Mouse (Mus musculus) heart, embryonic 13.5 days (tissue): Measurements from ENCODE around the gene Atp5d. TPM values are rescaled to one million over a fixed set of nuclear protein-coding genes. Genes with fewer than 3 reads are reported as not detected.

ENCODE experiments used
- ATAC-seq: fragments of 200-750 bp; cut with Nextera tagmentation; 2 replicates; pipeline ENCODE4 v1.8.0; 2017; ENCODE audit warnings: moderate TSS enrichment; ENCODE audit not compliant: insufficient number of reproducible peaks, low FRiP score, low TSS enrichment; ENCODE audit errors: extremely low read depth
- H3K27ac ChIP-seq: fragments of 300-500 bp; sonication (generic); replicated peaks from 2 replicates; pipeline ENCODE4 v1.5.1; 2015; ENCODE audit warnings: moderate library complexity, mild to moderate bottlenecking, inconsistent platforms
- H3K27me3 ChIP-seq: fragments of 300-500 bp; sonication (generic); replicated peaks from 2 replicates; pipeline ENCODE4 v1.6.1; 2015; ENCODE audit warnings: mild to moderate bottlenecking, inconsistent platforms
- H3K36me3 ChIP-seq: fragments of 300-500 bp; sonication (generic); 2 replicates; pipeline ENCODE4 v1.6.1; 2015; ENCODE audit warnings: mild to moderate bottlenecking, inconsistent platforms
- H3K4me1 ChIP-seq: fragments of 300-500 bp; sonication (generic); 2 replicates; pipeline ENCODE4 v1.6.1; 2015; ENCODE audit warnings: inconsistent platforms
- H3K4me2 ChIP-seq: fragments of 300-500 bp; sonication (generic); 2 replicates; pipeline ENCODE4 v1.6.1; 2015; ENCODE audit warnings: inconsistent platforms, mild to moderate bottlenecking, moderate library complexity
- H3K4me3 ChIP-seq: fragments of 300-500 bp; sonication (generic); 2 replicates; pipeline ENCODE4 v1.5.1; 2015; ENCODE audit warnings: moderate library complexity, mild to moderate bottlenecking, inconsistent platforms
- H3K9ac ChIP-seq: fragments of 300-500 bp; sonication (generic); 2 replicates; pipeline ENCODE4 v1.6.1; 2015; ENCODE audit warnings: inconsistent platforms, mild to moderate bottlenecking, moderate library complexity
- H3K9me3 ChIP-seq: fragments of 300-500 bp; sonication (generic); 2 replicates; pipeline ENCODE4 v1.6.1; 2016; ENCODE audit warnings: inconsistent platforms
- WGBS: fragments of 180-500 bp; shearing (Covaris S2); methylation state at CpG from one replicate; pipeline ENCODE4 v1.1.7; 2015; ENCODE audit warnings: mixed read lengths; 5-methylcytosine and 5-hydroxymethylcytosine counted together
- polyA plus RNA-seq: library from polyadenylated mRNA; unstranded; fragments of >200 nt; fragmentation: Nextera tagmentation; extraction: Ambion mirVana; gene quantifications from 2 replicates; pipeline ENCODE4 v1.2.1, GENCODE M21; 2015

Atp5d gene
- polyA plus RNA-seq, 1 experiment from 2014 or later = 808 TPM

DNA sequence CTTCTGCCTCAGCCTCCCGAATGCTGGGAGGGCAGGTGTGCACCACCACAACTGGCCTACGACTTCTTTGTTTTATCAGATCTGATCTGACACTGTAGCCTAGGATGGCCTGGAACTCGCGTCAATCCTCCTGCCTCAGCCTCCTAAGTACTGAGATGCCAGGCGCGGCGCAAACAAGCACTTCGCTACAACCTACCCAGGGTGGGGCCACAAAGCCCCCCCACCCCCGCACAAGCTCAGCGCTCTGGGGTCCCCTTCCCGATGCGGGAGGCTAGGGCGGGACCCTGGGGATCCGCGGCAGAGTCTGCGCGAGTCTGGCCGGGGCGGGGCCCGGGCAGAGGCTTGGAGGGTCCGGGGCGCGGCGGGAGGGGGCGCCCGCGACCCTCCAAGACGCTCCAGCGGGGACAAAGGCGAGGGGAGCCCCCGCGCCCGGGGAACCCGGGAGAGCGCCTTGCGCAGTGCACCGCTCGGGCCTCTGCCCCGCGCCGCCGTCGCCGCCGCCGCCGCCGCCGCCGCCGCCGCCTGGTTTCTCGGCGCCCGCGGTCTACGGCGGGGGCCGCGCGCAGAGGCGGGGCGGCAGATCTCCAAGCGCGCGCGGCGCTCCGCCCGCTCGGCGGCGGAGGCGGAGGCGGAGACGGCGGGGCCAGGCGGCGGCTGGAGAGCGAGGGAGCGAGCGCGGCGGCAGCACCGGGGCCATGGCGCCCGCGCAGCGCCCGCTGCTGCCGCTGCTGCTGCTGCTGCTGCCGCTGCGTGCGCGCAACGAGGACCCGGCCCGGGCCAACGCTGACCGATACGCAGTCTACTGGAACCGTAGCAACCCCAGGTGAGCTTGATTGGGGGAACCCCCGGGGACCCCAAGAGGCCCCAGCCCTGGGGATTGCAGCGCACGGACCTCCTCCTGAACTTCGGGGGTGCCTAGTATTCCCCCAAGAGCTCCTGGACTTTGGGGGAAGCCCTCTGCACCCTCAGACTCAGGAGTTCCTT, 40.9 kb downstream of the Atp5d start, which contains the start of gene Efna2:
Efna2 (plus strand) TSS at position 415 of the 984 bp plus-strand sequence.
- Histone ChIP-seq H3K4me3 (peak within 1 kb of the TSS; percentile 74), H3K27me3 (peaks cover 8% of the 10 kb centered on the region), H3K4me2 (peak within 1 kb of the TSS; percentile 76), H3K9me3 (no peaks in the 10 kb centered on the region), H3K36me3 (no peaks in the 10 kb centered on the region), H3K27ac (peak within 1 kb of the TSS; percentile 64), H3K4me1 (peaks cover 32% of the 10 kb centered on the region), H3K9ac (peak within 1 kb of the TSS; percentile 90)
- 1% methylated on average over 79 of the region's 106 CpGs for WGBS
- ATAC-seq = 0 out of 2 replicates have a peak, but pooled peaks have one; percentile 19

DNA sequence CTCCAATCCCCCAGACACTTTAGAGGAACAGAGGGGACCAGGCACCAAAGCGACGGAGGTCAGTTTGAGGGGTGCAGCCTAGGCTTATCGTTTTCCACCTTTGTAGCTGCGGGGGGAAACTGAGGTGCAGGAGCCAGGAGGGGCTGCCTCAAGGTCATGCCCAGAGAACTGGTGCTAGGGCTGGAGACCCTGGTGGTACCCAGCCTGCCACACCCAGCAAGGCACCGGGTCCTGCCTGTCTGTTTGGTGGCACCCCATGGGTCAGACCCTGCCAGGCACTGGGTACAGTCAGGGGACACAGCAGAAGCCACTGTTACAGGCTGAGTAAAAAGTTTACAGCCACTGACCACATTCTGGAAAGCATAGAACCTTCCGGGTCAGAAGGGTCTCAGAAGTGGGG, 41.9 kb downstream of the Atp5d start:
- Histone ChIP-seq H3K27ac (no peak overlapping the region), H3K9ac (peak overlapping the region; percentile 90), H3K4me2 (peak overlapping the region; percentile 76), H3K36me3 (no peaks in the 10 kb centered on the region), H3K9me3 (no peaks in the 10 kb centered on the region), H3K27me3 (peaks cover 10% of the 10 kb centered on the region), H3K4me3 (peak overlapping the region; percentile 74), H3K4me1 (peaks cover 32% of the 10 kb centered on the region)
- no peak for ATAC-seq
- 55% methylated on average over 6 of the region's 6 CpGs for WGBS

DNA sequence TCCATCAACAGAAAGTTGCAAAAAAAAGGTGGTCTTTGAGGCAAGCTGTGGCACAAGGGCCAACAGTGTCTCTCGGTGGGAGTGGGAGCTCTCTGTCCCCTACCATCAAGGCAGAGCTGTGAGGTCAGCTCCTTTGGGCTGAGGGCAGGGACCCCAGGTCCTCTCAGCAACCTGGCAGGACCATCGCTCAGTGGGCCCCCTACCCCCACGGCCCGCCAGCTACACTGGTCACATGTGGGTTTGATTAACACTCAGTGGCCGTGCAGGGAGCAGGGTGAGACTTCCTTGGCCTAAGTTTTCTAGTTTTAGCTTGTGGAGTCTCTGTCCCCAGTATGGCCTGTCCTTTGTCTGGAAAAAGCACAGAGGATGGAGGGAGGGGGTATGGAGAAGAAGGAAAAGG, 42.4 kb downstream of the Atp5d start:
- Histone ChIP-seq H3K36me3 (no peaks in the 10 kb centered on the region), H3K4me3 (peak overlapping the region; percentile 74), H3K9ac (peak overlapping the region; percentile 90), H3K4me2 (peak overlapping the region; percentile 76), H3K9me3 (no peaks in the 10 kb centered on the region), H3K27me3 (peaks cover 13% of the 10 kb centered on the region), H3K4me1 (peaks cover 29% of the 10 kb centered on the region), H3K27ac (no peak overlapping the region)
- no peak for ATAC-seq
- WGBS = 59% methylated on average over 5 of the region's 5 CpGs

DNA sequence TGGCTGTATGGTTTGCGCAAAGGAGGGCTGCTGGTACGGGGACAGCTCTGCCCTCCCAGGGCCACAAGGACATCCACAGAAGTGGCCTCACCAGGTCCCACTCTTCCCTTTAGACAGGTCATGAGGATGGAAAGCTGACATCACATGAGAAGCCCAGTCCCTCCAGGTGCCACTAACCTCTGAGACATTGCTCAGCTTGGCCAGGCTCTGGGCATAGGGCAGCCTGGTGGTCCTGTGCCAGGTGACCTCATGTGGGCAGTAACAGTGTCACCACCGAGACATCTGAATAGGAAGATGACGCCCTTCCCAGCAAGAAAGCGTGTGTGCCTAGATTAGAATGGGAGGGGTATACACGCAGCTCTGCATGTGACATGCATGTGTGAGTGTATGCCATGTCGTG, 44.1 kb downstream of the Atp5d start:
- no peak overlapping the region for H3K4me3 ChIP-seq
- H3K9me3 ChIP-seq = no peaks in the 10 kb centered on the region
- H3K4me1 ChIP-seq = peaks cover 33% of the 10 kb centered on the region
- WGBS = 86% methylated on average over 7 of the region's 7 CpGs
- peaks cover 30% of the 10 kb centered on the region for H3K27me3 ChIP-seq
- no peak for ATAC-seq
- peaks cover 5% of the 10 kb centered on the region; the same call in 1 of the 2 replicates for H3K36me3 ChIP-seq
- no peak overlapping the region for H3K9ac ChIP-seq
- H3K4me2 ChIP-seq = no peak overlapping the region
- no peak overlapping the region for H3K27ac ChIP-seq

DNA sequence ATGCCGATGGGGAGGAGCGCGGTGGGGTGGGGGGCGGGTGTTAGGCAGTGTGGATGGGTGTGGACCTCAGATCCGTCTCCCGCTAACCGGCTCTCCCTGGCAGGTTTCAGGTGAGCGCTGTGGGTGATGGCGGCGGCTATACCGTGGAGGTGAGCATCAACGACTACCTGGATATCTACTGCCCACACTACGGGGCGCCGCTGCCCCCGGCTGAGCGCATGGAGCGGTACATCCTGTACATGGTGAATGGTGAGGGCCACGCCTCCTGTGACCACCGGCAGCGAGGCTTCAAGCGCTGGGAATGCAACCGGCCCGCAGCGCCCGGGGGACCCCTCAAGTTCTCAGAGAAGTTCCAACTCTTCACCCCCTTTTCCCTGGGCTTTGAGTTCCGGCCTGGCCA, 48.2 kb downstream of the Atp5d start:
- 44% methylated on average over 27 of the region's 27 CpGs for WGBS
- Histone ChIP-seq H3K9ac (no peak overlapping the region), H3K27me3 (peaks cover 63% of the 10 kb centered on the region), H3K4me1 (peaks cover 26% of the 10 kb centered on the region), H3K27ac (no peak overlapping the region), H3K9me3 (no peaks in the 10 kb centered on the region), H3K4me3 (no peak overlapping the region), H3K4me2 (no peak overlapping the region), H3K36me3 (peaks cover 15% of the 10 kb centered on the region)
- ATAC-seq = no peak

DNA sequence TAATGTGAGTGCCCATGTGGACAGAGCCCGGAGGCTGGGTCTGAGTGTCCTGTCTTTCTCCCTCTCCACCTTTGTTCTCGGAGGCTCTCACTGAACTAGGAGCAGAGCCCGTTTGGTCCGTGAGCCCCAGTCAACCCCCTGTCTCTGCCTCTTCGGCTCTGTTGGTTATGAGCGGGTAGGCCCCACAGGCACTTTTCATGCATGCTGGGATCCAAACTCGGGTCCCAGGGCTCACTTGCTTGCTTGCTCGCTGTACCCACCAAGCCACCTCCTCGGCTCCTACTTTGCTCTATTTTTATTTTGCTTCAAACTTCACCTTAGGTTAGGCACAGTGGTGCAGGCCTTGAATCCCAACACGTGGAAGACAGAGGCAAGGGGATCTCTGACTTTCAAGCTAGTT, 49.3 kb downstream of the Atp5d start:
- 86% methylated on average over 10 of the region's 10 CpGs for whole genome bisulfite sequencing
- H3K27me3 ChIP-seq = peaks cover 74% of the 10 kb centered on the region
- ATAC-seq = no peak

DNA sequence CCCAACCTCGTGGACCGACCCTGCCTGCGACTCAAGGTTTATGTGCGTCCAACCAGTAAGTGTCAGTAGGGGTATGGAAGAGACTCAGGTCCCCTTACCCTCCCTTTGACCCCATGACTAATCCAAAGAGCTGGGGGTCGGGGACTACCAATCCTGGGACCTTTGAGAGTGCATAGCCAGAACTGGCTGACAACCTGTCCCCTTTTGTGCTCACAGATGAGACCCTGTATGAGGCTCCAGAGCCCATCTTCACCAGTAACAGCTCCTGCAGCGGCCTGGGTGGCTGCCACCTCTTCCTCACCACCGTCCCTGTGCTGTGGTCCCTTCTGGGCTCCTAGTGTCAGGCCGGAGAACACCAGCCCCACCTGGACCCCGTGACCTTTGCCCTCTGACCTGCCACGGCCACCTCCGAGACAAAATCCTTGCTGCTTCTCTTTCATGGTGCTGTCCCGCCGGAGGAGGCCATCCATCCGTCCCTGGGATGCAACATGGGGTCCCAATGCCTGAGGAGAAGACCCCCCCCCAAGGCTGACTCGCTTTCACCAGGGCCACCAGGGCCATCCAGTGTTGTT, 50.1 kb downstream of the Atp5d start:
- no peak overlapping the region for H3K4me2 ChIP-seq
- H3K9ac ChIP-seq = no peak overlapping the region
- H3K27ac ChIP-seq = no peak overlapping the region
- H3K9me3 ChIP-seq = no peaks in the 10 kb centered on the region
- H3K4me3 ChIP-seq = no peak overlapping the region
- no peak for ATAC-seq
- 79% methylated on average over 15 of the region's 15 CpGs for WGBS
- H3K4me1 ChIP-seq = peaks cover 30% of the 10 kb centered on the region
- H3K36me3 ChIP-seq = peaks cover 15% of the 10 kb centered on the region
- H3K27me3 ChIP-seq = peaks cover 79% of the 10 kb centered on the region

More for the DNA sequence above, 49.3 kb downstream of the Atp5d start:
- Histone ChIP-seq H3K9me3 (no peaks in the 10 kb centered on the region), H3K4me2 (no peak overlapping the region), H3K9ac (no peak overlapping the region), H3K36me3 (peaks cover 15% of the 10 kb centered on the region), H3K27ac (no peak overlapping the region), H3K4me3 (no peak overlapping the region), H3K4me1 (peaks cover 26% of the 10 kb centered on the region)

DNA sequence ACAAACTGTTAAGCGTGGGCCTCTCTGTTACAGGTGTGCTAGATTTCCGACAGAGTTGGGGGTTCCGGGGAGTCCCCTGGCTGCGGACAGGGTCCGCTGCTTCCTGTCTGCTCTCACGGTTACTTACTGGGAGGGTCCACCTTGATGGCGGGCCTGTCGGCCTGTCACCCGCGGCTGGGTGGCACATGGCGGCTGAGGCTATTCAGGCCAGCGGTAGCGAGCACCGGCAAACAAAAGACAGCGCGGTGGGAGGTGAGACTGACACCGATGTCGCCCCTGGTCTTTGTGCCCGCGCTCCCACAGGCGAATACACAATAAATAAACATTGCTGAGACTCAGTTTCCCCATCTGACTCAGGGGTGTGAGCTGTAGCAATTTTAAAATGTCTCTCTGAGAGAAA, 51.6 kb downstream of the Atp5d start:
- Histone ChIP-seq H3K36me3 (peaks cover 15% of the 10 kb centered on the region), H3K9me3 (no peaks in the 10 kb centered on the region), H3K9ac (peak overlapping the region; percentile 78), H3K27ac (no peak overlapping the region), H3K4me2 (peak overlapping the region; percentile 87), H3K27me3 (peaks cover 79% of the 10 kb centered on the region), H3K4me3 (peak overlapping the region; percentile 55), H3K4me1 (peaks cover 40% of the 10 kb centered on the region)
- no peak for ATAC-seq
- WGBS = 6% methylated on average over 21 of the region's 21 CpGs

DNA sequence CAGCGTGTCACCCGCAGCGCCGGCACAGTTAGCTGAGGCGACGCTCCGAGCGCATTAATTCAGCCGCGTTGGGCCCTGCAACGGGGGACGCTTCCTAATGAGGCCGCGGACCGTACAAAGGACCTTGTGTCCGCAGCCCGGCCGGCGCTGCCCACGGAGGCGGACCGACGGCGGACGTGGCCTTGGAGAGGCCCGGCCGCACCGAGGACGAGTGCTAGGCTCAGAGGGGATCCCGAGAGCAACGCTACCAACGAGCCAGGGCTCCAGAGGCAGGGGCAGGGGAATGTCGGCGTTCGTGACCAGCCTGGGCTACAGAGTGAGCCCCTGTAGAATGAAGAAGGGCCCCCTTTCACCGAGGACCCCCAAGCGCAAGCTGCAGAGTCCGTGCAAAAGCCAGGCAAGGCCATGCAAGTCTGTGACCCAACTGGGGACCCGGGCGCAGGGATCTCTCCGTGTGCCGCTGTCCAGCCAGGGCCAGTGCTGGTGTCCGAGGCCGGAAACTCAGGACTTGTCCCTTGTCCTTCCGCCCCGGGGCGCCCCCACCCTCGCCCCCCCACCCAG, 52.1 kb downstream of the Atp5d start:
- H3K27me3 ChIP-seq = peaks cover 76% of the 10 kb centered on the region
- H3K4me2 ChIP-seq = peak overlapping the region; percentile 87

DNA sequence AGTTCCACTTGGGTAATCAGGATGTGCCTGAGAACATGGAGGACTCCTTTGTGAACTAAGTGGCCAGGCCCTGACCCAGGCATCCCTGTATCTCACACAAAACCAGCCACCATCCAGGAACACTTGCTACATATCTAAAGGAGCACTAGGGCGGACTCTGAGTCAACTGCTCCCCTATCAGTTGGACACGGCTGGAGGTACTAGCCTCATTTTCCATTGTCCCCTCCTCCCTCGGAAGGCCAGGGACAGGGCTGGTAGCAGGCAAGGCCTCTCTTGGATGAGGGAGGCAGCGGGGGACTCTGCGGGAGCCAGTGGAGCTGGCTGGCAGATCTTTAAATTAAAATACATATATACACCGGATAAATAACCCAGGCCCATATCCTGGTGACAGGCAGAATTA, 55.5 kb downstream of the Atp5d start:
- no peak for ATAC-seq
- Histone ChIP-seq H3K27me3 (peaks cover 43% of the 10 kb centered on the region), H3K4me2 (no peak overlapping the region), H3K27ac (no peak overlapping the region), H3K36me3 (peaks cover 3% of the 10 kb centered on the region; the same call in 1 of the 2 replicates), H3K4me1 (peaks cover 30% of the 10 kb centered on the region), H3K9ac (peak overlapping the region; percentile 30; the same call in 1 of the 2 replicates), H3K4me3 (no peak overlapping the region), H3K9me3 (no peaks in the 10 kb centered on the region)
- WGBS = 58% methylated on average over 6 of the region's 6 CpGs

More for the DNA sequence above, 52.1 kb downstream of the Atp5d start:
- Histone ChIP-seq H3K36me3 (peaks cover 15% of the 10 kb centered on the region), H3K27ac (no peak overlapping the region), H3K4me3 (peak overlapping the region; percentile 55), H3K9ac (peak overlapping the region; percentile 78), H3K9me3 (no peaks in the 10 kb centered on the region), H3K4me1 (peaks cover 40% of the 10 kb centered on the region)
- no peak; the same call in 1 of the 2 replicates for ATAC-seq
- WGBS = under 1% methylated on average over 48 of the region's 48 CpGs

DNA sequence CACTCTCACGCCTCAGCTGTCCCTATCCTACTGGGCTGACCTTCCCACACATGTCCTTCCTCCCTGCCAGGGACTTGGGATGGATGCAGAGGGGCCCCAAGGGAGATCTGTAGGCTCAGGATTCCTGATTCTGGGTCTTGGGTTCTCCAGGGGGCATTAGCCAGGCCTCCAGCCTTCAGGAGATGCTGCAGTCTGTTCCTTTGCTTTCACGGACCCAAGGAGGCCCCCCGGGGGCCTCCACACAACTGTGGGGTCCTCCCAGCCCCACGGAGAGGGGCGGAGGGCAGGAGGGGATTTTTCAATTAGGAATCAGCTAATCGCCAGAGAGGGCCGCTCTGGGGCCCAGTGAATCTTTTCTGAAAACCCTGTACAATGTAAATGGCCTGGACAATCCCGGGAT, 56.0 kb downstream of the Atp5d start:
- 64% methylated on average over 8 of the region's 8 CpGs for WGBS
- no peaks in the 10 kb centered on the region for H3K9me3 ChIP-seq
- H3K27ac ChIP-seq = no peak overlapping the region
- no peak overlapping the region for H3K4me3 ChIP-seq
- ATAC-seq = no peak
- peaks cover 30% of the 10 kb centered on the region for H3K4me1 ChIP-seq
- peak overlapping the region; percentile 30; the same call in 1 of the 2 replicates for H3K9ac ChIP-seq
- H3K36me3 ChIP-seq = no peaks in the 10 kb centered on the region
- no peak overlapping the region for H3K4me2 ChIP-seq
- H3K27me3 ChIP-seq = peaks cover 38% of the 10 kb centered on the region
